Comparison of ENCODE assay signal across 8 mouse cellular contexts in the genomic region with DNA sequence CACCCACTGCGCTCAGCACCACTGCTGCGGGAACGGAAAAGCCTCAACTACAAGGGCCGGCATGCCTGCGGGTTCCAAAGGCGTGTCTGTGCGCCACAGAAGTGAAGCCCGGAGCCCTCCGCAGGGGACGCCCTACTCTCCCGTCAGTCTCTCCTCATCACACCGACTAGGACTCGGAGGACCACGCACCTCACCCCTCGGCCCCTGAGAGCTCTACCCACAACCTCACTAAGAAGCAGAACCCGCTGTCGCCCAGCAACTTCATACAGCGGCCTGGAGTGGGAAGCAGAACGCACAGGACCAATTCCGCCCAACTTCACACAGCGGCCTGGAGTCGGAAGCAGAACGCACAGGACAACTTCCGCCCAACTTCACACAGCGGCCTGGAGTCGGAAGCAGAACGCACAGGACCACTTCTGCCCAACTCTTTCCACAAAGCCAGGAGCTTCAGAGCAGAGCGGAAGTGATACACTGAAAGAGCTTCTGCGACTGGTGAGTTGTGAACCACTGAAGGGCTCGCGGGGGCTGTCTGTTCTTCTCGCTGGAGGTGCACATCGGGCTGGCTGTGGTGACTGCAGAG. TPM values are rescaled to one million over a fixed set of nuclear protein-coding genes. Genes with fewer than 3 reads are reported as not detected.
A peak's percentile ranks its signal among the peaks of the same experiment; 100 is the strongest.
DNase-seq lines count a peak whose midpoint lies in the region; ATAC-seq and TF ChIP-seq lines count a peak whose summit lies in the region.

A gene (plus strand): TSS at position 9 of the 580 bp plus-strand sequence.
A gene (minus strand): TSS at position 344 of the 580 bp plus-strand sequence.

- TF ChIP-seq EP300 in ES-Bruce4 (IDR thresholded peaks at IDR 0.05; ENCODE audit: insufficient read depth, low read depth, low read length): no peak
- TF ChIP-seq EP300 in liver, postnatal 0 days (IDR thresholded peaks at IDR 0.05; ENCODE audit: low read depth): no peak

- H3K9me3 ChIP-seq in ES-Bruce4 (replicated peaks; ENCODE audit: control insufficient read depth, insufficient read depth, low read length, poor library complexity, severe bottlenecking): no peaks in the 10 kb centered on the region
- H3K9me3 ChIP-seq in forebrain, embryonic 13.5 days (replicated peaks): no peaks in the 10 kb centered on the region
- H3K9me3 ChIP-seq in liver, postnatal 0 days (ENCODE audit: low read length): no peaks in the 10 kb centered on the region
- H3K9me3 ChIP-seq in neural tube, embryonic 14.5 days (ENCODE audit: control insufficient read depth, low read length): no peaks in the 10 kb centered on the region

- H3K4me1 ChIP-seq in ES-Bruce4 (ENCODE audit: control insufficient read depth, insufficient read depth, low read length): no peaks in the 10 kb centered on the region
- H3K4me1 ChIP-seq in forebrain, embryonic 13.5 days: peaks cover 20% of the 10 kb centered on the region
- H3K4me1 ChIP-seq in liver, postnatal 0 days (ENCODE audit: insufficient read depth): peaks cover 19% of the 10 kb centered on the region
- peaks cover 15% of the 10 kb centered on the region for H3K4me1 ChIP-seq in neural tube, embryonic 14.5 days (ENCODE audit: control insufficient read depth, insufficient read depth, low read length)

- peak within 1 kb of the TSS; percentile 95 for H3K4me3 ChIP-seq in ES-Bruce4 (ENCODE audit: low read depth, low read length)
- peak within 1 kb of the TSS; percentile 68 for H3K4me3 ChIP-seq in forebrain, embryonic 13.5 days
- H3K4me3 ChIP-seq in liver, postnatal 0 days (ENCODE audit: low read depth, low read length): peak within 1 kb of the TSS; percentile 80
- H3K4me3 ChIP-seq in neural tube, embryonic 14.5 days (ENCODE audit: low read depth, low read length): peak within 1 kb of the TSS; percentile 61

- peak; percentile 45 for TF ChIP-seq POLR2A in ES-Bruce4 (IDR thresholded peaks at IDR 0.05; ENCODE audit: insufficient read depth, low read length)

- H3K36me3 ChIP-seq in ES-Bruce4 (ENCODE audit: control insufficient read depth, insufficient read depth, low read length, poor library complexity, severe bottlenecking): peaks cover 7% of the 10 kb centered on the region
- peaks cover 34% of the 10 kb centered on the region for H3K36me3 ChIP-seq in forebrain, embryonic 13.5 days (ENCODE audit: poor library complexity, severe bottlenecking)
- peaks cover 17% of the 10 kb centered on the region; the same call in 1 of the 2 replicates for H3K36me3 ChIP-seq in liver, postnatal 0 days (replicated peaks; ENCODE audit: insufficient read depth, low read length)
- H3K36me3 ChIP-seq in neural tube, embryonic 14.5 days (ENCODE audit: control insufficient read depth, insufficient read depth, low read length): peaks cover 12% of the 10 kb centered on the region; the same call in 1 of the 2 replicates

- TF ChIP-seq CTCF in ES-Bruce4 (IDR thresholded peaks at IDR 0.05; ENCODE audit: low read depth, low read length): no peak
- TF ChIP-seq CTCF in liver, postnatal 0 days (IDR thresholded peaks at IDR 0.05; ENCODE audit: low read depth): peak; percentile 41; the same call in 1 of the 2 replicates

- H3K27ac ChIP-seq in ES-Bruce4 (ENCODE audit: insufficient read depth, low read length): peak within 1 kb of the TSS; percentile 66; the same call in 1 of the 2 replicates
- H3K27ac ChIP-seq in forebrain, embryonic 13.5 days: peak within 1 kb of the TSS; percentile 88
- peak within 1 kb of the TSS; percentile 93 for H3K27ac ChIP-seq in liver, postnatal 0 days (ENCODE audit: low read depth)
- peak within 1 kb of the TSS; percentile 88 for H3K27ac ChIP-seq in neural tube, embryonic 14.5 days (ENCODE audit: low read depth, low read length)

- DNase-seq in heart, postnatal 10 days: peak; percentile 91 to 92
- DNase-seq in large intestine, adult 2 months (ENCODE audit: low read depth, low spot score): peak; percentile 75
- peak; percentile 86 for DNase-seq in liver, postnatal 0 days
- DNase-seq in testis, postnatal 10 days (ENCODE audit: low spot score): peak; percentile 80

- ATAC-seq in cerebellum, adult (ENCODE audit: insufficient number of reproducible peaks, low FRiP score, low TSS enrichment): peak; percentile 95
- ATAC-seq in forebrain, embryonic 13.5 days: peak; percentile 97
- ATAC-seq in liver, postnatal 0 days: peak; percentile 96
- peak; percentile 98 for ATAC-seq in neural tube, embryonic 14.5 days (ENCODE audit: low read depth)

- no peaks in the 10 kb centered on the region for H3K27me3 ChIP-seq in ES-Bruce4 (ENCODE audit: control insufficient read depth, insufficient read depth, low read length, poor library complexity, severe bottlenecking)
- H3K27me3 ChIP-seq in forebrain, embryonic 13.5 days: no peaks in the 10 kb centered on the region
- no peaks in the 10 kb centered on the region for H3K27me3 ChIP-seq in liver, postnatal 0 days (ENCODE audit: insufficient read depth, low read length)
- no peaks in the 10 kb centered on the region for H3K27me3 ChIP-seq in neural tube, embryonic 14.5 days (ENCODE audit: control insufficient read depth, insufficient read depth, low read length)

- intact Hi-C loops in heart, postnatal 10 days (cut with DNase I): no loop called here

- H3K9ac ChIP-seq in ES-Bruce4 (ENCODE audit: low read depth, poor library complexity, severe bottlenecking): peak within 1 kb of the TSS; percentile 66
- H3K9ac ChIP-seq in forebrain, embryonic 13.5 days: peak within 1 kb of the TSS; percentile 85
- H3K9ac ChIP-seq in liver, postnatal 0 days (replicated peaks): peak within 1 kb of the TSS; percentile 85
- H3K9ac ChIP-seq in neural tube, embryonic 14.5 days (replicated peaks; ENCODE audit: low read depth, low read length): peak within 1 kb of the TSS; percentile 68

- WGBS in forebrain, embryonic 13.5 days: under 1% methylated on average over 33 of the region's 33 CpGs
- under 1% methylated on average over 33 of the region's 33 CpGs for WGBS in large intestine, adult 2 months
- under 1% methylated on average over 33 of the region's 33 CpGs for WGBS in liver, postnatal 0 days (ENCODE audit: insufficient replicate concordance)
- WGBS in neural tube, embryonic 14.5 days: 0% methylated on average over 33 of the region's 33 CpGs

- peak within 1 kb of the TSS; percentile 69 for H3K4me2 ChIP-seq in forebrain, embryonic 13.5 days
- H3K4me2 ChIP-seq in liver, postnatal 0 days (ENCODE audit: low read depth, low read length): peak within 1 kb of the TSS; percentile 81
- H3K4me2 ChIP-seq in neural tube, embryonic 14.5 days (ENCODE audit: low read depth, low read length): peak within 1 kb of the TSS; percentile 88

RNA-seq across cellular contexts. Expression of the first gene that starts in this region (rescaled TPM):
- 43.0 and 43.3 TPM in 2 replicates for polyA plus RNA-seq in ES-Bruce4 (2011; ENCODE audit: insufficient read depth, insufficient read length, low read depth, missing spikeins)
- polyA plus RNA-seq in forebrain, embryonic 13.5 days (2015; fragmentation: Nextera tagmentation; extraction: Ambion mirVana): 64.1 and 64.8 TPM in 2 replicates
- 10 to 100 TPM; 15.1 to 15.8 TPM for total RNA-seq in heart, postnatal 10 days (2021)
- 15.9 and 20.5 TPM in 2 replicates for polyA plus RNA-seq in large intestine, adult 2 months (2012; rRNA removed)
- 9.6 and 11.2 TPM in 2 replicates for polyA plus RNA-seq in liver, postnatal 0 days (2015; fragmentation: Nextera tagmentation; extraction: Ambion mirVana)
- 52.4 and 52.9 TPM in 2 replicates for polyA plus RNA-seq in neural tube, embryonic 14.5 days (2014; fragmentation: Nextera tagmentation; extraction: Ambion mirVana)

RNA-seq across cellular contexts. Expression of the second gene that starts in this region (rescaled TPM):
- 56.1 and 59.9 TPM in 2 replicates for polyA plus RNA-seq in ES-Bruce4 (2011; ENCODE audit: insufficient read depth, insufficient read length, low read depth, missing spikeins)
- polyA plus RNA-seq in forebrain, embryonic 13.5 days (2015; fragmentation: Nextera tagmentation; extraction: Ambion mirVana): 54.2 and 54.6 TPM in 2 replicates
- 10 to 100 TPM; 18.7 TPM for total RNA-seq in heart, postnatal 10 days (2021)
- polyA plus RNA-seq in large intestine, adult 2 months (2012; rRNA removed): 16.6 and 17.4 TPM in 2 replicates
- 15.5 and 17.4 TPM in 2 replicates for polyA plus RNA-seq in liver, postnatal 0 days (2015; fragmentation: Nextera tagmentation; extraction: Ambion mirVana)
- polyA plus RNA-seq in neural tube, embryonic 14.5 days (2014; fragmentation: Nextera tagmentation; extraction: Ambion mirVana): 60.3 and 62.7 TPM in 2 replicates

Comparison
In these comparisons a context has a peak if more than half of its experiments do, and no peak if none do; other contexts are left out.
1. Peak in every context shown above with its lines: DNase-seq, ATAC-seq, H3K4me3 ChIP-seq and H3K27ac ChIP-seq.